Mouse (Mus musculus) liver, adult 2 months (tissue): Measurements from ENCODE around the gene Poln.

Source experiments
- CTCF ChIP-seq: fragments of 200-500 bp; IDR thresholded peaks from 2 replicates; pipeline ENCODE4 v1.5.1; 2011; ENCODE audit warnings: low read depth, low read length, control low read depth
- POLR2A ChIP-seq: fragments of 200-500 bp; IDR thresholded peaks from 2 replicates; pipeline ENCODE4 v1.6.1; 2011; ENCODE audit warnings: low read length, control low read depth; ENCODE audit not compliant: insufficient read depth; ENCODE audit errors: extremely low read depth

GRCm38 (mm10) chr5:34197243-34197642 lies 28.0 kb upstream of the Poln start:
- TF ChIP-seq CTCF, result no peak
- TF ChIP-seq POLR2A, result no peak
